Mouse (Mus musculus): ENCODE results near the gene Serpina1b.

- TF ChIP-seq CTCF (conservative IDR thresholded peaks at IDR 0.05; ENCODE audit: low read length) (0 out of 2 replicates have a peak, but pooled peaks have one; percentile 13), NANOG (IDR thresholded peaks at IDR 0.05; ENCODE audit: borderline replicate concordance, low read length) (no peak), POU5F1 (IDR thresholded peaks at IDR 0.05; ENCODE audit: borderline replicate concordance, low read length) (no peak)
Observed at GRCm38 (mm10) chr12:103711537-103711936, 118.6 kb downstream of the Serpina1b start.

All from E14TG2a.4 (cell line).